Mouse (Mus musculus) intestine, postnatal 0 days (tissue): Measurements from ENCODE around the gene Ophn1. TPM values are rescaled to one million over a fixed set of nuclear protein-coding genes. Genes with fewer than 3 reads are reported as not detected.
A peak's percentile ranks its signal among the peaks of the same experiment; 100 is the strongest.

Source experiments
- ATAC-seq: fragments of 200-750 bp; cut with Nextera tagmentation; 2 replicates; pipeline ENCODE4 v1.8.0; 2017; ENCODE audit warnings: mild to moderate bottlenecking, moderate TSS enrichment, moderate library complexity
- H3K27ac ChIP-seq: fragments of 300-500 bp; sonication (generic); 2 replicates; pipeline ENCODE4 v1.5.1; 2014; ENCODE audit warnings: mild to moderate bottlenecking, low read depth, low read length, moderate library complexity
- H3K27me3 ChIP-seq: fragments of 300-500 bp; sonication (generic); replicated peaks from 2 replicates; pipeline ENCODE4 v1.6.1; 2014; ENCODE audit warnings: low read length, mixed read lengths; ENCODE audit not compliant: control insufficient read depth, insufficient read depth
- H3K36me3 ChIP-seq: fragments of 300-500 bp; sonication (generic); 2 replicates; pipeline ENCODE4 v1.6.1; 2014; ENCODE audit warnings: mild to moderate bottlenecking, moderate library complexity; ENCODE audit not compliant: control insufficient read depth, insufficient read depth
- H3K4me1 ChIP-seq: fragments of 300-500 bp; sonication (generic); replicated peaks from 2 replicates; pipeline ENCODE4 v1.6.1; 2014; ENCODE audit warnings: antibody characterized with exemption, low read length, mixed read lengths; ENCODE audit not compliant: control insufficient read depth, insufficient read depth
- H3K4me2 ChIP-seq: fragments of 300-500 bp; sonication (generic); replicated peaks from 2 replicates; pipeline ENCODE4 v1.6.1; 2014; ENCODE audit warnings: low read depth, mild to moderate bottlenecking, moderate library complexity
- H3K4me3 ChIP-seq: fragments of 300-500 bp; sonication (generic); 2 replicates; pipeline ENCODE4 v1.5.1; 2014; ENCODE audit warnings: low read depth, low read length
- H3K9ac ChIP-seq: fragments of 300-500 bp; sonication (generic); 2 replicates; pipeline ENCODE4 v1.6.1; 2014; ENCODE audit warnings: mild to moderate bottlenecking, low read depth, low read length
- H3K9me3 ChIP-seq: fragments of 300-500 bp; sonication (generic); 2 replicates; pipeline ENCODE4 v1.6.1; 2016; ENCODE audit warnings: mixed run types; ENCODE audit not compliant: control insufficient read depth
- CTCF ChIP-seq: sonication (generic); IDR thresholded peaks from 2 replicates; pipeline ENCODE4 v1.5.1; 2016; ENCODE audit warnings: low read depth, mild to moderate bottlenecking, control low read depth, antibody characterized with exemption, moderate library complexity
- WGBS: fragments of 180-500 bp; shearing (Covaris S2); extraction: QIAGEN DNeasy Blood & Tissue Kit; methylation state at CpG from one replicate; pipeline ENCODE4 v1.1.7; 2014; 5-methylcytosine and 5-hydroxymethylcytosine counted together
- polyA plus RNA-seq: library from polyadenylated mRNA; unstranded; fragments of >200 nt; fragmentation: Nextera tagmentation; extraction: Ambion mirVana; gene quantifications from 2 replicates; pipeline ENCODE4 v1.2.1, GENCODE M21; 2015

The Ophn1 gene
- polyA plus RNA-seq, 1 experiment from 2014 or later: 4.8 TPM

- Histone ChIP-seq H3K4me2 (no peak overlapping the region), H3K9ac (no peak overlapping the region), H3K27ac (no peak overlapping the region), H3K27me3 (no peaks in the 10 kb centered on the region), H3K4me1 (no peaks in the 10 kb centered on the region), H3K4me3 (no peak overlapping the region), H3K9me3 (no peaks in the 10 kb centered on the region), H3K36me3 (no peaks in the 10 kb centered on the region)
- no peak for ATAC-seq
- TF ChIP-seq CTCF: no peak
These were observed 219.8 kb downstream of the Ophn1 start for GRCm38 (mm10) chrX:98670988-98671387.

- Histone ChIP-seq H3K9ac (no peak overlapping the region), H3K27ac (no peak overlapping the region), H3K4me2 (no peak overlapping the region), H3K9me3 (no peaks in the 10 kb centered on the region), H3K4me3 (no peak overlapping the region), H3K4me1 (no peaks in the 10 kb centered on the region), H3K27me3 (no peaks in the 10 kb centered on the region), H3K36me3 (no peaks in the 10 kb centered on the region)
- no peak for ATAC-seq
- TF ChIP-seq CTCF: no peak
These were observed 239.4 kb downstream of the Ophn1 start for GRCm38 (mm10) chrX:98651431-98651830.

- no peaks in the 10 kb centered on the region for H3K4me1 ChIP-seq
- no peak overlapping the region for H3K27ac ChIP-seq
- ATAC-seq: no peak
- no peak overlapping the region for H3K4me3 ChIP-seq
- whole genome bisulfite sequencing: 85% methylated on average over 3 of the region's 3 CpGs
- TF ChIP-seq CTCF: no peak
- no peaks in the 10 kb centered on the region for H3K36me3 ChIP-seq
- no peaks in the 10 kb centered on the region for H3K9me3 ChIP-seq
- no peak overlapping the region for H3K4me2 ChIP-seq
- no peak overlapping the region for H3K9ac ChIP-seq
- H3K27me3 ChIP-seq: no peaks in the 10 kb centered on the region
These were observed 262.0 kb downstream of the Ophn1 start for GRCm38 (mm10) chrX:98628666-98629404.

GRCm38 (mm10) chrX:98618865-98619264, 272.0 kb downstream of the Ophn1 start:
- WGBS: 7% methylated on average over 2 of the region's 2 CpGs
- Histone ChIP-seq H3K4me2 (no peak overlapping the region), H3K4me1 (no peaks in the 10 kb centered on the region), H3K9ac (no peak overlapping the region), H3K4me3 (no peak overlapping the region), H3K36me3 (no peaks in the 10 kb centered on the region), H3K27ac (no peak overlapping the region), H3K9me3 (no peaks in the 10 kb centered on the region), H3K27me3 (no peaks in the 10 kb centered on the region)
- TF ChIP-seq CTCF: peak; percentile 67
- no peak for ATAC-seq

GRCm38 (mm10) chrX:98617426-98617825, 273.4 kb downstream of the Ophn1 start:
- H3K4me1 ChIP-seq: no peaks in the 10 kb centered on the region
- no peak overlapping the region for H3K9ac ChIP-seq
- TF ChIP-seq CTCF: no peak
- WGBS: 64% methylated on average over 4 of the region's 4 CpGs
- H3K27ac ChIP-seq: no peak overlapping the region
- no peaks in the 10 kb centered on the region for H3K27me3 ChIP-seq
- H3K4me2 ChIP-seq: no peak overlapping the region
- no peak overlapping the region for H3K4me3 ChIP-seq
- H3K9me3 ChIP-seq: no peaks in the 10 kb centered on the region
- no peaks in the 10 kb centered on the region for H3K36me3 ChIP-seq
- ATAC-seq: no peak

- Histone ChIP-seq H3K4me1 (no peaks in the 10 kb centered on the region), H3K36me3 (no peaks in the 10 kb centered on the region), H3K27ac (no peak overlapping the region), H3K4me3 (no peak overlapping the region), H3K4me2 (no peak overlapping the region), H3K9me3 (no peaks in the 10 kb centered on the region), H3K27me3 (no peaks in the 10 kb centered on the region), H3K9ac (no peak overlapping the region)
- no peak for ATAC-seq
- TF ChIP-seq CTCF: no peak
These were observed 316.6 kb downstream of the Ophn1 start for GRCm38 (mm10) chrX:98574201-98574600.

- no peak overlapping the region for H3K27ac ChIP-seq
- H3K4me1 ChIP-seq: no peaks in the 10 kb centered on the region
- no peaks in the 10 kb centered on the region for H3K27me3 ChIP-seq
- no peak for TF ChIP-seq CTCF
- H3K9me3 ChIP-seq: no peaks in the 10 kb centered on the region
- no peak overlapping the region for H3K4me3 ChIP-seq
- H3K9ac ChIP-seq: no peak overlapping the region
- no peak overlapping the region for H3K4me2 ChIP-seq
- ATAC-seq: no peak
- WGBS: 80% methylated on average over 1 of the region's 1 CpGs
- H3K36me3 ChIP-seq: no peaks in the 10 kb centered on the region
These were observed 344.4 kb downstream of the Ophn1 start for GRCm38 (mm10) chrX:98546458-98546857.
